Mouse (Mus musculus) liver, adult 2 months (tissue): Measurements from ENCODE around the gene Gpr157. TPM values are rescaled to one million over a fixed set of nuclear protein-coding genes. Genes with fewer than 3 reads are reported as not detected.

Experiments
- DNase-seq: peaks from one replicate; pipeline ENCODE4 v3.0.0-alpha.2; 2011; ENCODE audit warnings: low read depth, low spot score; ENCODE audit errors: extremely low read depth
- H3K27ac ChIP-seq: fragments of 200-500 bp; replicated peaks from 2 replicates; pipeline ENCODE4 v1.5.1; 2012; ENCODE audit warnings: low read depth, mild to moderate bottlenecking, control low read depth, inconsistent platforms, low read length; ENCODE audit not compliant: insufficient read depth
- H3K27me3 ChIP-seq: fragments of 200-500 bp; 2 replicates; pipeline ENCODE4 v1.6.1; 2012; ENCODE audit warnings: mild to moderate bottlenecking, moderate library complexity, low read length, inconsistent platforms; ENCODE audit not compliant: control insufficient read depth, insufficient read depth
- H3K36me3 ChIP-seq: fragments of 200-500 bp; 2 replicates; pipeline ENCODE4 v1.6.1; 2012; ENCODE audit warnings: low read length, inconsistent platforms; ENCODE audit not compliant: control insufficient read depth, insufficient read depth
- H3K4me1 ChIP-seq: fragments of 200-500 bp; 2 replicates; pipeline ENCODE4 v1.6.1; 2011; ENCODE audit warnings: low read length; ENCODE audit not compliant: control insufficient read depth, insufficient read depth
- H3K4me3 ChIP-seq: fragments of 200-500 bp; 2 replicates; pipeline ENCODE4 v1.5.1; 2011; ENCODE audit warnings: low read depth, mild to moderate bottlenecking, control low read depth, low read length, moderate library complexity; ENCODE audit not compliant: insufficient read depth
- H3K79me2 ChIP-seq: fragments of 200-500 bp; 2 replicates; pipeline ENCODE4 v1.6.1; 2012; ENCODE audit warnings: inconsistent platforms, mild to moderate bottlenecking, low read length, moderate library complexity; ENCODE audit not compliant: control insufficient read depth, insufficient read depth
- H3K9ac ChIP-seq: fragments of 200-500 bp; 2 replicates; pipeline ENCODE4 v1.6.1; 2012; ENCODE audit warnings: low read depth, mild to moderate bottlenecking, control low read depth, inconsistent platforms, low read length
- CTCF ChIP-seq: fragments of 200-500 bp; IDR thresholded peaks from 2 replicates; pipeline ENCODE4 v1.5.1; 2011; ENCODE audit warnings: low read depth, low read length, control low read depth
- POLR2A ChIP-seq: fragments of 200-500 bp; IDR thresholded peaks from 2 replicates; pipeline ENCODE4 v1.6.1; 2011; ENCODE audit warnings: low read length, control low read depth; ENCODE audit not compliant: insufficient read depth; ENCODE audit errors: extremely low read depth
- WGBS: fragments of 180-500 bp; shearing (Covaris S2); methylation state at CpG from one replicate; pipeline ENCODE4 v1.1.7; 2018; 5-methylcytosine and 5-hydroxymethylcytosine counted together
- polyA plus RNA-seq: library from polyadenylated mRNA; depleted of rRNA; stranded (reverse); fragments of >200 nt; gene quantifications from 2 replicates; pipeline ENCODE4 v1.2.3, GENCODE M21; 2012
- total RNA-seq: library from RNA; depleted of rRNA; stranded (reverse); fragments of >200 nt; gene quantifications from 2 replicates; pipeline ENCODE4 v1.2.3, GENCODE M21; 2014

Gene Gpr157
- total and polyA plus RNA-seq, 2 experiments, result 1.6 to 2.0 TPM

GRCm38 (mm10) chr4:150122476-150122875 lies 35.3 kb downstream of the Gpr157 start:
- Histone ChIP-seq H3K27me3 (no peaks in the 10 kb centered on the region), H3K79me2 (no peaks in the 10 kb centered on the region), H3K27ac (no peak overlapping the region), H3K4me3 (no peak overlapping the region), H3K36me3 (no peaks in the 10 kb centered on the region), H3K4me1 (no peaks in the 10 kb centered on the region), H3K9ac (no peak overlapping the region)
- no peak for TF ChIP-seq POLR2A
- no peak for TF ChIP-seq CTCF
- no peak for DNase-seq
- 74% methylated on average over 3 of the region's 3 CpGs for WGBS

GRCm38 (mm10) chr4:150126373-150126772 lies 39.2 kb downstream of the Gpr157 start:
- no peaks in the 10 kb centered on the region for H3K27me3 ChIP-seq
- H3K36me3 ChIP-seq, result no peaks in the 10 kb centered on the region
- TF ChIP-seq POLR2A, result no peak
- TF ChIP-seq CTCF, result no peak
- DNase-seq, result no peak
- H3K79me2 ChIP-seq, result no peaks in the 10 kb centered on the region
- WGBS, result 96% methylated on average over 5 of the region's 5 CpGs
- no peak overlapping the region for H3K9ac ChIP-seq
- H3K4me3 ChIP-seq, result no peak overlapping the region
- H3K27ac ChIP-seq, result no peak overlapping the region
- peaks cover 5% of the 10 kb centered on the region; the same call in 1 of the 2 replicates for H3K4me1 ChIP-seq

- DNase-seq, result peak; percentile 66
- H3K9ac ChIP-seq, result no peak overlapping the region
- TF ChIP-seq POLR2A, result no peak
- H3K27ac ChIP-seq, result no peak overlapping the region
- no peak overlapping the region for H3K4me3 ChIP-seq
- H3K27me3 ChIP-seq, result no peaks in the 10 kb centered on the region
- 30% methylated on average over 7 of the region's 7 CpGs for WGBS
- H3K4me1 ChIP-seq, result peaks cover 11% of the 10 kb centered on the region
- H3K36me3 ChIP-seq, result no peaks in the 10 kb centered on the region
- no peaks in the 10 kb centered on the region for H3K79me2 ChIP-seq
Measured at GRCm38 (mm10) chr4:150127894-150128293, 40.7 kb downstream of the Gpr157 start.

- Histone ChIP-seq H3K9ac (peak overlapping the region; percentile 5; the same call in 1 of the 2 replicates), H3K36me3 (no peaks in the 10 kb centered on the region), H3K4me1 (peaks cover 12% of the 10 kb centered on the region), H3K27me3 (no peaks in the 10 kb centered on the region), H3K79me2 (no peaks in the 10 kb centered on the region), H3K27ac (peak overlapping the region; percentile 97), H3K4me3 (no peak overlapping the region)
- DNase-seq, result peak; percentile 96
- no peak for TF ChIP-seq POLR2A
- TF ChIP-seq CTCF, result no peak
- 23% methylated on average over 8 of the region's 8 CpGs for WGBS
Measured at GRCm38 (mm10) chr4:150128571-150128970, 41.4 kb downstream of the Gpr157 start.

GRCm38 (mm10) chr4:150130661-150131060 lies 43.5 kb downstream of the Gpr157 start:
- DNase-seq, result no peak
- H3K4me1 ChIP-seq, result peaks cover 12% of the 10 kb centered on the region
- no peak overlapping the region for H3K4me3 ChIP-seq
- H3K79me2 ChIP-seq, result no peaks in the 10 kb centered on the region
- no peak overlapping the region for H3K9ac ChIP-seq
- H3K27ac ChIP-seq, result peak overlapping the region; percentile 55
- H3K36me3 ChIP-seq, result no peaks in the 10 kb centered on the region
- no peaks in the 10 kb centered on the region for H3K27me3 ChIP-seq
- 31% methylated on average over 2 of the region's 2 CpGs for WGBS
- no peak for TF ChIP-seq POLR2A
- no peak for TF ChIP-seq CTCF

- Histone ChIP-seq H3K4me1 (peaks cover 15% of the 10 kb centered on the region), H3K79me2 (no peaks in the 10 kb centered on the region), H3K4me3 (peak overlapping the region; percentile 32; the same call in 1 of the 2 replicates), H3K9ac (peak overlapping the region; percentile 77), H3K36me3 (no peaks in the 10 kb centered on the region), H3K27me3 (no peaks in the 10 kb centered on the region), H3K27ac (peak overlapping the region; percentile 95)
- TF ChIP-seq POLR2A (peak; percentile 58; the same call in 1 of the 2 replicates), CTCF (no peak)
- peak; percentile 93 for DNase-seq
- 6% methylated on average over 24 of the region's 24 CpGs for WGBS
Measured at GRCm38 (mm10) chr4:150132692-150133271, 45.6 kb downstream of the Gpr157 start.
